33 mouse cellular contexts compared by ENCODE assay signal in the genomic region with DNA sequence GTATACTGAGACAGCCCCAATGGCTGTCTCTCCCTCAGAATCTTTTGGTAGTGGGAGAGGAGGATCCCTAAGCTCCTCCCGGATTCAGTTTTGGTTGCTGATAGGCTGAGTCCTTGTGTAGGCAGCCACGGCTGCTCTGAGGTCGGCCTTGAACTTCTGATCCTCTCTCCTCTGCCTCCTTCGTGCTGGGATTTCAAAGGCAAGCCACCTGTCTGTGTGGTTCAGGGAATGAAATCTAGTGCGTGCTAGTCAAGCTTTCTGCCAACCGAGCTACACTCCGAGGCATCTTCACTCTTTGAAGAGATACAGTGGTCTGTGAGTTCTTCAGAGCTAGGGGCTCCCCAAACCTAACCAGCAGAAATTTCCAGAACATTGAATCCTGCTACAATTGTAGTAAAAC. TPM values are rescaled to one million over a fixed set of nuclear protein-coding genes. Genes with fewer than 3 reads are reported as not detected.
DNase-seq lines count a peak whose midpoint lies in the region; ATAC-seq lines count a peak whose summit lies in the region.
"Had no signal": no experiment of that assay in that cellular context is flagged by ENCODE, and none has a peak within 500 bp of the region (broad histone marks: within the 10 kb centered on the region; RNA-seq: fewer than 3 reads in every experiment).

No protein-coding gene starts in this region.

- H3K4me2 ChIP-seq in hindbrain, embryonic 12.5 days (replicated peaks) = no peak overlapping the region
- no peak overlapping the region for H3K4me2 ChIP-seq in hindbrain, embryonic 13.5 days
- 0 out of 2 replicates have a peak overlapping the region, but pooled peaks have one; percentile 9 for H3K4me2 ChIP-seq in intestine, embryonic 16.5 days (ENCODE audit: low read depth, low read length)
- H3K4me2 ChIP-seq: forebrain, embryonic 13.5 days; heart, embryonic 15.5 days; hindbrain, embryonic 15.5 days; limb, embryonic 13.5 days; liver, embryonic 11.5 days; midbrain, embryonic 15.5 days; neural tube, embryonic 15.5 days had no signal

- H3K9ac ChIP-seq in hindbrain, embryonic 12.5 days = no peak overlapping the region
- no peak overlapping the region for H3K9ac ChIP-seq in hindbrain, embryonic 13.5 days
- H3K9ac ChIP-seq in intestine, embryonic 16.5 days (ENCODE audit: low read depth, low read length) = peak overlapping the region; percentile 12
- H3K9ac ChIP-seq: forebrain, embryonic 13.5 days; heart, embryonic 15.5 days; hindbrain, embryonic 15.5 days; limb, embryonic 13.5 days; midbrain, embryonic 15.5 days; neural tube, embryonic 15.5 days had no signal

- 82% methylated on average over 7 of the region's 7 CpGs for WGBS in hindbrain, embryonic 12.5 days
- WGBS in hindbrain, embryonic 13.5 days = 84% methylated on average over 7 of the region's 7 CpGs
- WGBS in intestine, embryonic 16.5 days = 74% methylated on average over 7 of the region's 7 CpGs

- no peak overlapping the region for H3K4me3 ChIP-seq in hindbrain, embryonic 12.5 days
- no peak overlapping the region for H3K4me3 ChIP-seq in hindbrain, embryonic 13.5 days
- H3K4me3 ChIP-seq in intestine, embryonic 16.5 days (ENCODE audit: low read length) = no peak overlapping the region
- H3K4me3 ChIP-seq: forebrain, embryonic 13.5 days; heart, embryonic 10.5 days; heart, embryonic 15.5 days; hindbrain, embryonic 15.5 days; limb, embryonic 13.5 days; midbrain, embryonic 15.5 days; neural tube, embryonic 15.5 days had no signal

- peaks cover 5% of the 10 kb centered on the region; the same call in 1 of the 2 replicates for H3K4me1 ChIP-seq in hindbrain, embryonic 12.5 days
- no peaks in the 10 kb centered on the region for H3K4me1 ChIP-seq in hindbrain, embryonic 13.5 days (replicated peaks)
- peaks cover 53% of the 10 kb centered on the region for H3K4me1 ChIP-seq in intestine, embryonic 16.5 days (ENCODE audit: control insufficient read depth, insufficient read depth, low read length)
- H3K4me1 ChIP-seq: forebrain, embryonic 13.5 days; hindbrain, embryonic 15.5 days; midbrain, embryonic 15.5 days had no signal

- H3K9me3 ChIP-seq in hindbrain, embryonic 12.5 days (replicated peaks) = no peaks in the 10 kb centered on the region
- H3K9me3 ChIP-seq in hindbrain, embryonic 13.5 days = no peaks in the 10 kb centered on the region
- H3K9me3 ChIP-seq in intestine, embryonic 16.5 days (ENCODE audit: control insufficient read depth, low read length) = no peaks in the 10 kb centered on the region
- H3K9me3 ChIP-seq: forebrain, embryonic 13.5 days; heart, embryonic 10.5 days; heart, embryonic 15.5 days; hindbrain, embryonic 15.5 days; limb, embryonic 13.5 days; midbrain, embryonic 15.5 days; neural tube, embryonic 15.5 days had no signal

- peak; percentile 12 to 34 for DNase-seq in urinary bladder, postnatal 4 days (ENCODE audit: low spot score in 2 of 2)
- no peak for DNase-seq in urinary bladder, postnatal 25 days (ENCODE audit: low spot score)
- no peak for DNase-seq in heart, adult 18-20 months
- DNase-seq: adrenal gland, postnatal 10 days; B cell, adult 2 months; cerebellum, adult 18-20 months; gastrocnemius, postnatal 10 days; heart, postnatal 36 days; kidney, adult 9 months; kidney, postnatal 10 days; layer of hippocampus, adult 9-11 months; lung, postnatal 4 days; right cerebral cortex, postnatal 25 days; thymus, postnatal 25 days had no signal

- no peaks in the 10 kb centered on the region for H3K36me3 ChIP-seq in hindbrain, embryonic 12.5 days
- H3K36me3 ChIP-seq in hindbrain, embryonic 13.5 days = no peaks in the 10 kb centered on the region
- H3K36me3 ChIP-seq in intestine, embryonic 16.5 days (ENCODE audit: control insufficient read depth, insufficient read depth, low read length) = no peaks in the 10 kb centered on the region
- H3K36me3 ChIP-seq: heart, embryonic 10.5 days; heart, embryonic 15.5 days; hindbrain, embryonic 15.5 days; limb, embryonic 13.5 days; midbrain, embryonic 15.5 days; neural tube, embryonic 15.5 days had no signal

- H3K27ac ChIP-seq in hindbrain, embryonic 12.5 days = 0 out of 2 replicates have a peak overlapping the region, but pooled peaks have one; percentile 4
- no peak overlapping the region for H3K27ac ChIP-seq in hindbrain, embryonic 13.5 days
- H3K27ac ChIP-seq in intestine, embryonic 16.5 days (ENCODE audit: low read length) = peak overlapping the region; percentile 92
- H3K27ac ChIP-seq: forebrain, embryonic 13.5 days; heart, embryonic 15.5 days; hindbrain, embryonic 15.5 days; limb, embryonic 13.5 days; midbrain, embryonic 15.5 days; neural tube, embryonic 15.5 days had no signal

- no peaks in the 10 kb centered on the region for H3K27me3 ChIP-seq in hindbrain, embryonic 12.5 days
- no peaks in the 10 kb centered on the region for H3K27me3 ChIP-seq in hindbrain, embryonic 13.5 days
- no peaks in the 10 kb centered on the region for H3K27me3 ChIP-seq in intestine, embryonic 16.5 days (replicated peaks; ENCODE audit: control insufficient read depth, insufficient read depth, low read length)
- H3K27me3 ChIP-seq: forebrain, embryonic 13.5 days; heart, embryonic 15.5 days; hindbrain, embryonic 15.5 days; limb, embryonic 13.5 days; midbrain, embryonic 15.5 days; neural tube, embryonic 15.5 days had no signal

- ATAC-seq in hindbrain, embryonic 12.5 days (ENCODE audit: low FRiP score) = no peak
- ATAC-seq in hindbrain, embryonic 13.5 days (ENCODE audit: low FRiP score) = no peak
- no peak for ATAC-seq in intestine, embryonic 16.5 days
- ATAC-seq in megakaryocyte, adult 5-6 weeks (ENCODE audit: poor library complexity, severe bottlenecking) = no peak
- ATAC-seq: forebrain, embryonic 13.5 days; midbrain, embryonic 15.5 days had no signal

RNA-seq across cellular contexts. Expression of a gene that starts 6.9 kb away (rescaled TPM):
- 0.12 TPM in 1 of 2 replicates, not detected in the other for polyA plus RNA-seq in hindbrain, embryonic 12.5 days (2016; fragmentation: Nextera tagmentation; extraction: Ambion mirVana)
- polyA plus RNA-seq in hindbrain, embryonic 13.5 days (2015; fragmentation: Nextera tagmentation; extraction: Ambion mirVana) = not detected in 2 replicates
- 16.9 and 21.2 TPM in 2 replicates for polyA plus RNA-seq in intestine, embryonic 16.5 days (2015; fragmentation: Nextera tagmentation; extraction: Ambion mirVana)
- not detected for total RNA-seq in heart, adult 18-20 months (2021)
- not detected in 2 replicates for total RNA-seq in megakaryocyte, adult 5-6 weeks (2015)
- not detected in 2 replicates for total RNA-seq in megakaryocyte, adult 5-6 weeks (2017)
- total RNA-seq: adrenal gland, postnatal 10 days; gastrocnemius, postnatal 10 days; heart, postnatal 36 days; left cerebral cortex, postnatal 10 days; megakaryocyte-erythroid progenitor cell, adult 5-6 weeks had no signal
- polyA plus RNA-seq: cortical plate, adult 2 months; forebrain, embryonic 13.5 days; gonadal fat pad, adult 2 months; heart, embryonic 15.5 days; hindbrain, embryonic 15.5 days; lung, embryonic 16.5 days; midbrain, embryonic 15.5 days; neural tube, embryonic 15.5 days; spleen, adult 2 months; testis, adult 2 months had no signal

Comparison
In these comparisons a context has a peak if more than half of its experiments do, and no peak if none do; other contexts are left out.
1. DNase-seq: peak in urinary bladder, postnatal 4 days (2 of 2); none in urinary bladder, postnatal 25 days (single experiment) and heart, adult 18-20 months (0 of 2).
2. RNA of a gene that starts 6.9 kb away (polyA plus RNA-seq): 16.9 to 21.2 TPM in intestine, embryonic 16.5 days; 0.12 TPM in hindbrain, embryonic 12.5 days and not detected in hindbrain, embryonic 13.5 days; every median in the first group is over 10 times any median in the second.